Mouse (Mus musculus): ENCODE data around the gene Ifi47. TPM values are rescaled to one million over a fixed set of nuclear protein-coding genes. Genes with fewer than 3 reads are reported as not detected.

Gene Ifi47
- total and polyA plus RNA-seq, 3 experiments: 2.3 to 6.2 (median 2.7) TPM

DNA sequence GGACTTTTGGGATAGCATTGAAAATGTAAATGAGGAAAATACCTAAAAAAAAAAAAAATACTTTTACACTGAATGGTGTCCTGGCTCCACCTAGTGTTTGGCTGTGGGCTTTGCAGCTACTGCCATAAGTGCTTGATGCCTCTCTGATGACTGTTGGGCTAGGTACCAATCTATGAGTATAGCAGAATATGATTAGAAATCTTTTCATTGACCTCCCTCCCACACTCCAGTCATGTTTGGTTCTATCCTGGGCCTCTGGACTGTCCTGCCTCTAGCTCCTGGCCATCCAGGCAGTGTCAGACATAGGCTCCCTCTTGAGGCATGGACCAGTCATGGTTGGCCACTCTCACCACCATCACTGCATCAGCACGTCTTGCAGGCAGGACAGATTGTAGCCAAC, 32.4 kb downstream of the Ifi47 start (continued):
- no peak for TF ChIP-seq ETS1 (conservative IDR thresholded peaks at IDR 0.05; ENCODE audit: low read depth, low read length)
- TF ChIP-seq CHD2 (IDR thresholded peaks at IDR 0.05; ENCODE audit: low read length): no peak
- TF ChIP-seq ELF1 (IDR thresholded peaks at IDR 0.05; ENCODE audit: low read depth, low read length): no peak

DNA sequence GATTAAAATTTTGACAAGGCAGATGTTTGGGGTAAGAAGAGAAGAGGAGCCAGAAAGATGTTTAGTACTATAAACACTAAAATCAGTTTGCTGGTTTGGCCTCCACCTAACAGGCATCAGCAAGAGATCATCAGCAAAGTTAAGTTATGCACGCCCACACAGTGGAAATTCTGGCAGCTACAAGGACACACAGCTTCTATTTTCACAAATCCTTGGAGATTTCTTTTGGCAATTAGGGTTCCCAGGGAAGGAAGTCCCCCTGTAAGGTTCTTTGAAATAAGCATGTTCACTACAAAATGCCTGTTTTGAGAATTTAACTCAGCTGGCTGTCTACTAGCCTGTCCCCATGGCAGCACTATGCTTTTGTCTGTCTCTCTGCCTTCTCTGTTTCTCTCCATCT, 34.6 kb downstream of the Ifi47 start:
- H3K27ac ChIP-seq (ENCODE audit: insufficient read depth, low read depth): no peak overlapping the region
- H3K36me3 ChIP-seq (replicated peaks in 1 of 2; ENCODE audit: control insufficient read depth in 1 of 2, insufficient read depth in 1 of 2, low read length in 1 of 2): no peaks in the 10 kb centered on the region
- H3K4me2 ChIP-seq (ENCODE audit: insufficient read depth, low read depth, poor library complexity, severe bottlenecking): no peak overlapping the region
- no peak overlapping the region for H3K9ac ChIP-seq (ENCODE audit: insufficient read depth, low read depth)
- dilution Hi-C loops (cut with MboI; ENCODE audit: extremely low pct_ligation_motif_present, extremely low pct_unique_long_range_greater_than_20kb, low sequenced_read_pairs) (no loop called here), in situ Hi-C loops (cut with MboI; ENCODE audit: low pct_ligation_motif_present, low pct_unique_long_range_greater_than_20kb, low sequenced_read_pairs) (loop anchor here (25.0 kb wide), 1 partner anchor 151 kb away; no protein-coding TSS in a partner anchor)
- peaks cover 4 to 12% of the 10 kb centered on the region in 2 experiments; a peak in 3 of 4 replicates for H3K4me1 ChIP-seq (ENCODE audit: control insufficient read depth in 1 of 2, insufficient read depth in 2 of 2)
- no peak for TF ChIP-seq MAX (IDR thresholded peaks at IDR 0.05; ENCODE audit: low read length)
- no peak for TF ChIP-seq MAZ (IDR thresholded peaks at IDR 0.05; ENCODE audit: low read depth, low read length)
- no peak for TF ChIP-seq MXI1 (IDR thresholded peaks at IDR 0.05; ENCODE audit: low read depth, low read length)
- TF ChIP-seq E2F4 (IDR thresholded peaks at IDR 0.05; ENCODE audit: insufficient replicate concordance, low read depth, low read length): no peak
- no peak for TF ChIP-seq ZC3H11A (IDR thresholded peaks at IDR 0.05; ENCODE audit: low read depth, low read length)
- no peak for TF ChIP-seq POLR2AphosphoS2 (IDR thresholded peaks at IDR 0.05; ENCODE audit: low read depth, low read length)
- TF ChIP-seq RAD21 (IDR thresholded peaks at IDR 0.05; ENCODE audit: low read depth, low read length): no peak
- H3K9me3 ChIP-seq (replicated peaks; ENCODE audit: low read length): no peaks in the 10 kb centered on the region
- H3K79me2 ChIP-seq (replicated peaks; ENCODE audit: control insufficient read depth, extremely low read depth, insufficient read depth, poor library complexity, severe bottlenecking): no peaks in the 10 kb centered on the region
- DNase-seq (ENCODE audit: extremely low read depth): no peak
- peaks cover 4% of the 10 kb centered on the region for H3K27me3 ChIP-seq (replicated peaks)
- H3K4me3 ChIP-seq (replicated peaks in 1 of 3; ENCODE audit: low read depth in 2 of 3, low read length in 2 of 3, poor library complexity in 1 of 3): no peak overlapping the region

DNA sequence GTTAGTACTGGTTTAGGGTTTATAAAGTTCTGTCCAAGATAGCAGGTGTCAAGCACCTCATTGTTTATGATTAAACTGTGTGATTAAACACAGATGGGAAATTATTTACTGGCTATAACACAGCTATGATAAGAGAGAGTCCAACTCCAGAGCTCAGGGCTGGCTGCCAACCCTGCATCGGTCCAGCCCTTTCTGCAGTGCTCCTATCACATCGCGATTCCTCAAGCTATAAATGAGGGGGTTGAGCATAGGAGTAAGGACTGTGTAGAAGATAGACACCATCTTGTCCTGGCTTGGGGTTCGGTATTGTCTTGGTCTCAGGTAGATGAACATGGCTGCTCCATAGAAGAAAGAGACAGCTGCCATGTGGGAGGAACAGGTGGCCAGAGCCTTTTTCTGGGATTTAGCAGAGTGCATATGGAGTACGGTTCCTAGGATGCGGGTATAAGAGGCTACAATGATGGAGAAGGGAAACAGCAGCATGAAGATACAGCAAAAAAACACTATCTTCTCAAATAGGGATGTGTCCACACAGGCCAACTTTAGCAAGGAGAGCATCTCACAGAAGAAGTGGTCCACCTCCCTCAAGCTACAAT, 36.3 kb downstream of the Ifi47 start:
- dilution Hi-C loops (cut with MboI; ENCODE audit: extremely low pct_ligation_motif_present, extremely low pct_unique_long_range_greater_than_20kb, low sequenced_read_pairs): no loop called here

More for the DNA sequence above, 36.3 kb downstream of the Ifi47 start:
- Histone ChIP-seq H3K4me1 (ENCODE audit: control insufficient read depth in 1 of 2, insufficient read depth in 2 of 2) (peaks cover 4 to 10% of the 10 kb centered on the region in 2 experiments; a peak in 3 of 4 replicates), H3K27me3 (replicated peaks) (peaks cover 4% of the 10 kb centered on the region), H3K9me3 (replicated peaks; ENCODE audit: low read length) (no peaks in the 10 kb centered on the region), H3K9ac (ENCODE audit: insufficient read depth, low read depth) (no peak overlapping the region), H3K79me2 (replicated peaks; ENCODE audit: control insufficient read depth, extremely low read depth, insufficient read depth, poor library complexity, severe bottlenecking) (no peaks in the 10 kb centered on the region), H3K4me3 (replicated peaks in 1 of 3; ENCODE audit: low read depth in 2 of 3, low read length in 2 of 3, poor library complexity in 1 of 3) (no peak overlapping the region), H3K36me3 (replicated peaks in 1 of 2; ENCODE audit: control insufficient read depth in 1 of 2, insufficient read depth in 1 of 2, low read length in 1 of 2) (no peaks in the 10 kb centered on the region), H3K27ac (ENCODE audit: insufficient read depth, low read depth) (no peak overlapping the region), H3K4me2 (ENCODE audit: insufficient read depth, low read depth, poor library complexity, severe bottlenecking) (no peak overlapping the region)
- in situ Hi-C loops (cut with MboI; ENCODE audit: low pct_ligation_motif_present, low pct_unique_long_range_greater_than_20kb, low sequenced_read_pairs): loop anchor here (25.0 kb wide), 1 partner anchor 150 kb away; no protein-coding TSS in a partner anchor
- TF ChIP-seq PAX5 (IDR thresholded peaks at IDR 0.05; ENCODE audit: low read length): no peak
- TF ChIP-seq MEF2A (IDR thresholded peaks at IDR 0.05; ENCODE audit: borderline replicate concordance, low read depth, low read length): no peak
- TF ChIP-seq ZKSCAN1 (IDR thresholded peaks at IDR 0.05; ENCODE audit: borderline replicate concordance, low read depth, low read length): no peak
- TF ChIP-seq MAZ (IDR thresholded peaks at IDR 0.05; ENCODE audit: low read depth, low read length): no peak
- no peak for TF ChIP-seq ZC3H11A (IDR thresholded peaks at IDR 0.05; ENCODE audit: low read depth, low read length)
- no peak for TF ChIP-seq GABPA (IDR thresholded peaks at IDR 0.05; ENCODE audit: insufficient replicate concordance, low read depth, low read length)
- no peak for TF ChIP-seq JUND (conservative IDR thresholded peaks at IDR 0.05; ENCODE audit: low read depth, low read length)
- DNase-seq (ENCODE audit: extremely low read depth): no peak

Data from CH12.LX (cell line).